Mouse (Mus musculus) cerebellum, adult 2 months (tissue): ENCODE results near the gene Sds.

Experiments
- CTCF ChIP-seq: fragments of 200-500 bp; IDR thresholded peaks from 2 replicates; pipeline ENCODE4 v1.5.1; 2011; ENCODE audit warnings: low read depth, mild to moderate bottlenecking, control low read depth, low read length, moderate library complexity, borderline replicate concordance; ENCODE audit not compliant: insufficient read depth
- POLR2A ChIP-seq: fragments of 200-500 bp; IDR thresholded peaks from 2 replicates; pipeline ENCODE4 v1.6.1; 2011; ENCODE audit warnings: low read length, control low read depth, borderline replicate concordance; ENCODE audit not compliant: insufficient read depth

DNA sequence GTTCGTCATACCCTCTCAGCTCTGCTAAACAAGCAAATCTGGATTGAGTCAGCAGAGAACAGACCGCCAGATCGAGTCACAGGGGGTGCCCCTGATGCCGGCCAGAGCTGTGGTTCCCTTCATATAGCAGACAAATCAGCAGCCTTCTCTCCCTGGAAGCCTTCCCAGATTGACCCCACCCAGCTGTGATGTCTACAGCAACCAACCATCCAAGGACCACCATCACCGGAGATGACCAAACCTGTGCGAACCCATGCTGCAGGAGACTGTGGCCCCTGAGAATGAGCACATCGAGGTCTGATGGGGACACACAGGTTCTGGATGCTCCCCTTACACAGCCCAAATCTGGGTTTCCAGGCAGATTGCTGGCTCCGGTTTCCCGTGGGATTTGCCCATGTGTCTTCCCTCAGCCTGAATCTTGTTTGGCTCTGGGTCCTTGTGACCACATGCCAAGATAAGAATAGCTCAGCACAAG lies 25.9 kb downstream of the Sds start:
- TF ChIP-seq POLR2A (no peak), CTCF (no peak)
